Mouse (Mus musculus) thymus, adult 2 months (tissue): ENCODE data around the gene Tfrc. TPM values are rescaled to one million over a fixed set of nuclear protein-coding genes. Genes with fewer than 3 reads are reported as not detected.

ENCODE experiments used
- DNase-seq: peaks from one replicate; pipeline ENCODE4 v3.0.0; 2021
- H3K27ac ChIP-seq: fragments of 200-500 bp; 2 replicates; pipeline ENCODE4 v1.5.1; 2012; ENCODE audit warnings: low read length, control low read depth; ENCODE audit not compliant: control insufficient read depth, insufficient read depth
- H3K27me3 ChIP-seq: fragments of 200-500 bp; 2 replicates; pipeline ENCODE4 v1.6.1; 2012; ENCODE audit warnings: mild to moderate bottlenecking, low read length, moderate library complexity, mixed read lengths; ENCODE audit not compliant: control insufficient read depth, insufficient read depth
- H3K36me3 ChIP-seq: fragments of 200-500 bp; 2 replicates; pipeline ENCODE4 v1.6.1; 2012; ENCODE audit warnings: mild to moderate bottlenecking, low read length, moderate library complexity; ENCODE audit not compliant: control insufficient read depth, insufficient read depth
- H3K4me1 ChIP-seq: fragments of 200-500 bp; replicated peaks from 2 replicates; pipeline ENCODE4 v1.6.1; 2012; ENCODE audit warnings: low read length; ENCODE audit not compliant: control insufficient read depth, insufficient read depth
- H3K4me3 ChIP-seq: fragments of 200-500 bp; 2 replicates; pipeline ENCODE4 v1.5.1; 2012; ENCODE audit warnings: mild to moderate bottlenecking, low read length, control low read depth, moderate library complexity; ENCODE audit not compliant: control insufficient read depth, insufficient read depth
- CTCF ChIP-seq: fragments of 200-500 bp; IDR thresholded peaks from 2 replicates; pipeline ENCODE4 v1.5.1; 2012; ENCODE audit warnings: mild to moderate bottlenecking, control low read depth, low read length, moderate library complexity, borderline replicate concordance; ENCODE audit not compliant: control insufficient read depth, poor library complexity, insufficient read depth; ENCODE audit errors: extremely low read depth
- POLR2A ChIP-seq: fragments of 200-500 bp; IDR thresholded peaks from 2 replicates; pipeline ENCODE4 v1.6.1; 2012; ENCODE audit warnings: mild to moderate bottlenecking, low read length, control low read depth, moderate library complexity; ENCODE audit not compliant: control insufficient read depth, poor library complexity, insufficient read depth; ENCODE audit errors: extremely low read depth
- WGBS: fragments of 180-500 bp; shearing (Covaris S2); methylation state at CpG from one replicate; pipeline ENCODE4 v1.1.7; 2018; 5-methylcytosine and 5-hydroxymethylcytosine counted together
- polyA plus RNA-seq: library from polyadenylated mRNA; depleted of rRNA; stranded (reverse); fragments of >200 nt; gene quantifications from 2 replicates; pipeline ENCODE4 v1.2.3, GENCODE M21; 2012; rRNA removed

Gene Tfrc
- polyA plus RNA-seq, 1 experiment = 14.2 TPM

- DNase-seq = no peak
- no peak for TF ChIP-seq CTCF
- TF ChIP-seq POLR2A = no peak
- WGBS = 98% methylated on average over 16 of the region's 16 CpGs
Observed at GRCm38 (mm10) chr16:32679976-32680375, 71.3 kb downstream of the Tfrc start.

GRCm38 (mm10) chr16:32680806-32681205 is 72.1 kb downstream of the Tfrc start:
- Histone ChIP-seq H3K27ac (no peak overlapping the region), H3K36me3 (peaks cover 41% of the 10 kb centered on the region), H3K4me3 (no peak overlapping the region), H3K4me1 (peaks cover 2% of the 10 kb centered on the region; the same call in 1 of the 2 replicates), H3K27me3 (no peaks in the 10 kb centered on the region)
- 94% methylated on average over 6 of the region's 6 CpGs for WGBS
- no peak for DNase-seq
- TF ChIP-seq CTCF = no peak
- no peak for TF ChIP-seq POLR2A

More at GRCm38 (mm10) chr16:32679976-32680375, 71.3 kb downstream of the Tfrc start:
- H3K36me3 ChIP-seq = peaks cover 47% of the 10 kb centered on the region
- no peak overlapping the region for H3K27ac ChIP-seq
- H3K27me3 ChIP-seq = no peaks in the 10 kb centered on the region
- H3K4me1 ChIP-seq = peaks cover 2% of the 10 kb centered on the region; the same call in 1 of the 2 replicates
- H3K4me3 ChIP-seq = no peak overlapping the region

- Histone ChIP-seq H3K27me3 (no peaks in the 10 kb centered on the region), H3K27ac (no peak overlapping the region), H3K36me3 (peaks cover 28% of the 10 kb centered on the region), H3K4me1 (peaks cover 2% of the 10 kb centered on the region; the same call in 1 of the 2 replicates), H3K4me3 (no peak overlapping the region)
- DNase-seq = peak; percentile 81
- TF ChIP-seq CTCF (no peak), POLR2A (no peak)
- WGBS = 35% methylated on average over 5 of the region's 5 CpGs
Observed at GRCm38 (mm10) chr16:32682194-32682593, 73.5 kb downstream of the Tfrc start.

Other genes starting within 250 kb of the Tfrc start
- gene Tm4sf19, start 208.4 kb upstream of the Tfrc start, polyA plus RNA-seq = 0.23 TPM in 2 replicates
- 2.5 and 3.8 TPM in 2 replicates for gene Tctex1d2, start 189.2 kb upstream of the Tfrc start, polyA plus RNA-seq
- gene Pcyt1a, start 178.0 kb upstream of the Tfrc start, polyA plus RNA-seq = 19.7 and 21.2 TPM in 2 replicates
- gene Slc51a, start 121.0 kb upstream of the Tfrc start, polyA plus RNA-seq = 1.3 and 1.5 TPM in 2 replicates
- not detected in 2 replicates for gene Zdhhc19, start 112.7 kb upstream of the Tfrc start, polyA plus RNA-seq
- 479 and 508 TPM in 2 replicates for gene Tnk2, start 35.0 kb downstream of the Tfrc start, polyA plus RNA-seq
- 0.52 and 0.58 TPM in 2 replicates for gene Muc4, start 127.0 kb downstream of the Tfrc start, polyA plus RNA-seq
- 0.22 TPM in 1 of 2 replicates, not detected in the other for gene Muc20, start 188.5 kb downstream of the Tfrc start, polyA plus RNA-seq
- gene Smbd1, start 201.6 kb downstream of the Tfrc start, polyA plus RNA-seq = 0.18 TPM in 1 of 2 replicates, not detected in the other